Mouse (Mus musculus): ENCODE measurements around the gene Prph.

The Prph gene

GRCm38 (mm10) chr15:99078181-99078910 lies 23.4 kb downstream of the Prph start:
- DNase-seq = no peak

GRCm38 (mm10) chr15:99079804-99080203 lies 24.8 kb downstream of the Prph start:
- DNase-seq = no peak

DNA sequence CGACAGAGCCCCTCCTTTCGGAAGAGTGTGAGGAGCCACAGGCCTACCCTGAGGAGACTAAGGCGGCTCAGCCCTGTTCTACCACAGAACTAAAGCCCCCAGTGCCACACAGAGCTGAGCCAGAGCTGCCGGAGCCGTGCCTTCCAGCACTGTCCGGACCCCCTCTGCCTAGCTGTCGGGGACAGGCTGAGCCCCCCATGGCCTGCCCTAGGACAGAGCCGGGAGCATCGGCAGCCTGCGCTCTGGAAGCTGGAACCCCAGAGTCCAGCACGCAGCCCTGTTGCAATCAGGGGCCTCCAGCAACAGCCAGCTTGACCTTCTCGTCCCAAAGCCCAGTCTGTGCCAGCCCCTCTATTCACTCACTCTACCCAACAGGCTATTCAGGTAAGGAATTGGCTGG lies 27.3 kb downstream of the Prph start:
- DNase-seq = no peak

DNA sequence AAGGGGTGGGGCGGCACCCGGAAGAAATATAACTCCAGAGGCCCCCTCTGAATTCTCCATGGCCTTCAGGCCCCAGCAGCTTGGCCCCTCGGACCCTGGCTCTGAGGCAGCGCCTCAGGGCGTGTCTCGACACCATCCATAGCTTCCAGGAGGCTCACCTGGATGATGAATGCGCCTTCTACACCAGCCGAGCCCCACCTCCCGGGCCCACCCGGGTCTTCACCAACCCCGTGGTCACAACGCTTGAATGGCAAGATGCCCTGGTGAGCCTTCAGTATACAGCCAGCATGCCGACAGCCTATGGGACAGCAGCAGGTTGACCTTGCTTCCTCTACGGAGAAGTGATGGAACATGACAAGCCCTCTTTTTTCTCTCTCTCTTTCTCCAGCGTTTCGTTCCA lies 27.9 kb downstream of the Prph start:
- DNase-seq = no peak

GRCm38 (mm10) chr15:99083258-99083657 lies 28.3 kb downstream of the Prph start:
- DNase-seq = no peak

DNA sequence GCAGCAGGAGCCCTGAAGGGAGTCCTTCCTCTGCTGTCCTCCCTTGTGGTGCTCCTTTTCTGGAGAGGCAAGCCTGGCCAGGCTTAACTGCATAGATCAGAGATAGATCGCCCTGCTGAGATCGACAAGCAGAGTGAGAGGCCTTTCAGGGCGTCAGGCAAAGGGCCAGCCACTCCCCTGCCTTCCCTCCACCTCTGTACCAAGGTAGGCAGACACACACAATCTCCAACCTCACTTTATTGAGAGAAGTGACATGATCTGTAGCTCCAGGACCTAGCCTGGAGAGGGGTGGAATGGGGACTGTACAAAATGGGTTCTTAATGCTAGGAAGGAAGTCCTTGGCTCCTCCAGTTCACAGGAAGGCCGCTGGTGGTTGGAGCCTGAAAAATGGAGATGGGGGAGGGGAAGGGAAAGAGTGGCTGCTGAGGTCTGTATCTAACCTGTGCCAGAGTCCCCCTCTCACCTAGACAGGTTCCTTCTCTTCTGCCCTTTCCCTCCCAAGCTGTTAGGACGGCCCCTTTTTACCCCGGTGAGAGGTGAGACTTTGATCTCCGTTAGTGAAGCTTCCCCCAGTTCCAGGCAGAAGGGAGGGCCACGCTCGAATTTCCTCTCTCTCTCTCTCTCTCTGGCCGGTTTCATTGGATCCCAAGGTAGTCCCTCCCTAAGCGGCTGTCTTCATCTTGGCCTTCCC lies 29.0 kb downstream of the Prph start:
- DNase-seq = no peak

GRCm38 (mm10) chr15:99084618-99085017 lies 29.6 kb downstream of the Prph start:
- DNase-seq = no peak

DNA sequence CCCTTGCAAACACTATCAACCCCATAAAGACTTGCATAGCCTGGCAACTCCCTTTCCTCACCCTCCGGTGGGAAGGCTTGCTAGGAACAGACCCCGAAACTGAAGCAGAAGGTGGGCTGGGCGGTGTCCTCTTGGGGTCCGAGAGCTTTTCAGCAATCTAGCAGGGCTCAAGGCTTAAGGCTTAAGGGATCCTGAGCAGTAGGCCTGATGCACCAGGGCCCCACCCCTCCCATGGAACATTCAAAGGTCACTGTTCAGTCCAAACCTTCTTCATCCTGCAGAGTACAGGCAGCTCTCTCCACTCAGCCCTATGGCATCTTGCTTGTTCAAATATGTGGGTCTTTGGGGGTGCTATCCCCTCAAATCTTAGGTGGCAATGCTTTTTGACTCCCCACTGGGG lies 31.0 kb downstream of the Prph start:
- DNase-seq = no peak

DNA sequence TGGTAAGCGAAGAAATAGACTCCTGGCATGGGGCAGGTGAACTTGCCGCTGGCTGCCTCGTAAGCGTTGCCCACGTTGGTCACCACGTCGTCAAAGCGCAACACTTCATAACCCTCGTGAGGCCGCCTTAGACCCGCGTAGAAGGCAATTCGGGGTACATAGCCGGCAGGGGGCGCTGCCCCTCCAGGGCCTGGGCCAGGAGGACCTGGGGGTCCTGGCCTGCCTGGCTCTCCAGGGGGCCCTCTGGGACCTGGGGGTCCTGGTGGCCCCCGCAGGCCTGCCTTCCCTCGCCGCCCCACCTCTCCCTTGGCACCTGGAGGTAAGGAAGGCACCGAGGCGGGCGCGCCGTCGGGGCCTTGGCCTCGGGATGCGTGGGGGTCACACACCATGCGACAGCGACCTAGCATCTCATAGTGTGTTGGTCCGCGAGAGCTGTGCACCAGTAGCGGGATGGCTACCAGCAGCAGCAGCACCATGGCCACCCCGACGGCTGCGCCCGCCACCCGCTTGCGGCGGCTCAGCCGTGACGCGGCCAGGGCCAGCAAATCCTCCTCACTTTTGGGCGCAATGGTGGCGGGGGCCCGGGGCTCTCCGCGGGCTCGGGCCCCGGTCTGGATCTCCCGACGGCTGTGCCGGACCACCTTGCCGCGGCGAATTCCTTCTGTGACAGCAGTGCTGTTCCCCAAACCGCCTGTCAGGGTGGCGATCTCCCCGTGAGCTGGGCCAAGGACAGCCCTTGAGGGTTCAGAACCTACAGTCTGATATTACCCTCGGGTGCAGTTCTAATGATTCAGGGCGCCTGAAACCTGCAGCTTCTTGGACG lies 32.5 kb downstream of the Prph start, which contains the start of gene C1ql4:
Gene C1ql4, minus strand, starts transcription at position 565 of the 823 bp plus-strand sequence.
- DNase-seq = no peak

GRCm38 (mm10) chr15:99088292-99088691 lies 33.3 kb downstream of the Prph start:
- peak; percentile 46 for DNase-seq

DNA sequence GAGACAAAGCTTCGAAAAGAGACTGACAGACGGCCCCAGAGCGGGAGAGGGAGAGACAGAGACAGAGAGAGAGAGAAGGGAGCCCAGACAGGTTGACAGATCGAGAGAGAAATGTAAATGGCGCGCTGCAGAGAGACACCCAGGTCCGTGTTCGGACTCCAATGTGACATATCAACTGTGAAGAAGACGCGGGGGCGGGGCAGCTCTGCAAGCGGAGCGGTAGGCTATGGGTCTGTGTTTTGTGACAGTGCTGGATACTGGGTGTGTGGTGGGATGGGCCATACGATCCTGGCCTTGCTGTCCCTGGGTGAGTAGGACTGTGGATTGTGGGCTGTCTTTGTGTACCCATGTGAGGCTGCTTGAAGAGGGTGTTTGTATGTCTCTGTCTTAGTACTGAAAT lies 34.1 kb downstream of the Prph start:
- DNase-seq = no peak

- DNase-seq = no peak
Measured at GRCm38 (mm10) chr15:99092870-99093269, 37.9 kb downstream of the Prph start, which contains the start of gene Dnajc22. Gene Dnajc22 (plus strand): TSS chr15:99093170.

GRCm38 (mm10) chr15:99093291-99094258 lies 38.6 kb downstream of the Prph start:
- DNase-seq = peak; percentile 36

- no peak for DNase-seq
Measured at GRCm38 (mm10) chr15:99094631-99095270, 39.8 kb downstream of the Prph start.

DNA sequence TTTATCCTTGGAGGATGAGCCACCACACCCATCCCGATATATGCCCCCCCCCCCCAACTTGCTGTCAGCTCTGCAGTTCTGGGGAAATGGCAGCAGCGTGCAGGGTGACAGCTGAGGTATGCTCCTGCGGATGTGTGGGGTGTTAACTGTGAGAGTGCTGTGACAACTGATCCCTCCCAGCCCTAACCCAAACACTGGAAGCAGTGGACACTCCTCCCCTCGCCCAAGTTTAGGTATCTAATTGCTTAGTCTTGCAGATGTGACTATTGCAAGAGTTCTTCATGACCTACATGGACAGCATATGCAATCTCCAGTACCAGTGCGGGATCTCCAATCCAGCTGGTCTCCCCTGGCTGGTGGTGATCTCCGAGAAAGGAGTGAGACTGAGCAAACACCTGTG lies 40.4 kb downstream of the Prph start:
- no peak for DNase-seq

GRCm38 (mm10) chr15:99096061-99096793 lies 41.3 kb downstream of the Prph start:
- DNase-seq = no peak

DNA sequence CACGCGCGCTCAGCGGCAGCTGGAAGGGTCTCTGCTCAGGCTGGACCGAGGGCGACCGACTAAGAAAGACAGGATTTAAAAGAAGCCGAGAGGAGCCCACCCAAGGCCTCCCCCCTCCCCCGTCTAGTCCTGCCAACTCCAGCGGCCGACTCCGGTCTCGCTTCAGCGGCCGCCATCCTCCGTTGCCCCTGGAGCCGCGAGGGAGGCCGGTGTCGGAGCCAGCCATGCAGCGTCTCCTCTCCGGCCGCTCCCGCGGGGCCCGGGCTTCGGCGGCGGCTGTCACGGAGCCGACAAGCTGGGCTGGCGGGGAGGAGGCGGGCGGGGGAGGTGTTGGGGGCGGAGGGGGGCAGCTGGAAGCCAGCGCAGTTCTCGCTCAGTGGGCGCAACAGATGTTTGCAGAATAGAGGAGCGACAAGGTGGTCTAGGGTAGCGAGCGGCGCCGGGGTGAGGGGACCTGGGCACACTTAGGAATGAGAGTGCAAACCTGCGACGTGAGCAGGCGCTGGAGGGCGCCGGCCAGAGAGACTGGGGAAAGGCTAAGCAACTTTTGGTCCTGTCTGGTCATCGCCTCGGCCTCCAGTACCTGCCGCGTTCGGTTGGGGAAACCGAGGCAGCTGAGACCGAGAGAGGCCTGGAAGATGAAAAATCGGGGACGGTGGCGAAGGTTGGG lies 42.0 kb downstream of the Prph start:
- no peak for DNase-seq

DNA sequence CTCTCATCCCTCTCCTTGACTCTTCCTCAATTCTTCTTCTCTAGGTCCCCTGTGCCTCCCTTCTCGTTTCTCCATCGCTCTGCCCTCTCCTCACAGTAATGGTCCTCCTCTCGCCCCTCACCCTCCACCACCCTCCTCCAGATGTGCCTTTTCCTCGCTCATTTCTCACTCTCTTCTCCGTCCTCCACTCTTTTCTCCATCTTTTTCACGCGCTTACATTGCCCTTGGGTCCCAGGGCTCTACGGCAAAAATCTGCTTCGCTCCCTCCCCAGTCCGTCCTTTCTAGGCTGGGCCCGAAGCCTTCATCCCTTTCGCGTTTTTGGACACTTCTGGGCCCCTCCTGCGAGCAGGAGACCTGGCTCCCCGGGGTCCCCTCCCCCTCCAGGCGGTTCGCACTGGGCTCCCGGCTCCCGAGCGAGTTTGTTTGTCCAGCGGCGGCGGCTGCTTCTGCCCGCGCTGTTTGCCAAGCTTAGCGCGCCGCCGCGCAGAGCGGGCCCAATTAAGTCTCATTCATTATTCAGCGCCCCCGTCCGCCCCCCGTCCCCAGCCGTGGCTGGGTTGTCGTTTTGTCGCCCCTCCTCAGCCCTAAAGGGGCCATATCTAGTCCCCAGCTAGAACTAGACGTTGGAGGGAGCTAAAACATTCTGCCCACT lies 43.0 kb downstream of the Prph start:
- no peak for DNase-seq

DNA sequence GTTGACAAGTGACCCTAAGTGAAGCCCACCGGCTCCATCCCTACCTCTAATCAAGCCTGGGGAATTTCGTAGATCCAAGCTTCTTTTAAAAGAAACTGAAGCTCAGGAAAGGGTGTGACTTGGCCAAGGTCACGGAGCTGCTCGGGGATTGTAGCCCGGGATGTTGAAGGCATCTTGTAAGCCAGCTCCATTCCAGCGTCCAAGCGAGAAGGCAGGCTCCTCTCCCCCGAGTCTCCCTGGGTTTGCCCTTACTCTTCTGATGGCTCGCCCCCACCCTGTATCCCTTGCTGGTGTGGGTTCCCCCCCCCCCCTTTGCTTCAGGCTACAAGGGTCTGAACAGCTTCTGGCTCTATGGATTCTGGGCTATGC lies 43.5 kb downstream of the Prph start:
- no peak for DNase-seq

DNA sequence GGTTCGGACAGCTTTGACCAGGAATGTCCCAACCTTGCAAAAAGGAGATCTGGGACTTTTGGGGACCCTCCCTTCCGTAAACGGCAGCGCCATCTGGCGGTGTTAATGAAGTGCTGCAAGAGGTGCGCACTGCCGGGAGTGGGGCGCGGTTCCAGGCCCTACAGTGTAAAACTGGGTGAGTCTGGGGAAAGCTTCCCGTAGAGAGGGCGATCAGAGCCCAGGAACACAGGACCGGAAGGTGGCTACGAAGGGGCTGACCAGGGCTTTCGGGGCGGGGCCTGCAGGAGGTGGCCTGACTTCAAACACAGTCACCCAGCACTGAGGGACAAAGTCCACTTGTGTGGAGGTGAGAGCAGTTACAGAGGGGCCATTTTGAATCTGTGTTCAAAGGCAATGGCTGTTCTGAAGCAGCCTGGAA lies 44.2 kb downstream of the Prph start:
- DNase-seq = no peak

Data from cerebellum, adult 9-10 months (tissue).